Mouse (Mus musculus) gastrocnemius, postnatal 14 days (tissue): ENCODE measurements around the gene Plekhm1. TPM values are rescaled to one million over a fixed set of nuclear protein-coding genes. Genes with fewer than 3 reads are reported as not detected.
"Not testable (repeated sequence)": the region's sequence is repeated elsewhere in the genome, so short reads cannot be mapped to it uniquely, and the experiment has no call there.

Experiments used
- DNase-seq: peaks from one replicate; pipeline ENCODE4 v3.0.0; 2021; ENCODE audit warnings: mixed read lengths
- intact Hi-C: fragments of 180-260 bp; cut with DNase I; formaldehyde crosslinking; loops from one replicate; pipeline ENCODE4 v1.15.1; 2025; ENCODE audit warnings: low total_unique reads
- total RNA-seq, 2 experiments: library from RNA; stranded (reverse); gene quantifications; 2 replicates each; pipeline ENCODE4 v1.2.3; 2021

Gene Plekhm1
- total RNA-seq, 2 experiments from 2014 or later: 7.9 to 9.3 TPM

DNA sequence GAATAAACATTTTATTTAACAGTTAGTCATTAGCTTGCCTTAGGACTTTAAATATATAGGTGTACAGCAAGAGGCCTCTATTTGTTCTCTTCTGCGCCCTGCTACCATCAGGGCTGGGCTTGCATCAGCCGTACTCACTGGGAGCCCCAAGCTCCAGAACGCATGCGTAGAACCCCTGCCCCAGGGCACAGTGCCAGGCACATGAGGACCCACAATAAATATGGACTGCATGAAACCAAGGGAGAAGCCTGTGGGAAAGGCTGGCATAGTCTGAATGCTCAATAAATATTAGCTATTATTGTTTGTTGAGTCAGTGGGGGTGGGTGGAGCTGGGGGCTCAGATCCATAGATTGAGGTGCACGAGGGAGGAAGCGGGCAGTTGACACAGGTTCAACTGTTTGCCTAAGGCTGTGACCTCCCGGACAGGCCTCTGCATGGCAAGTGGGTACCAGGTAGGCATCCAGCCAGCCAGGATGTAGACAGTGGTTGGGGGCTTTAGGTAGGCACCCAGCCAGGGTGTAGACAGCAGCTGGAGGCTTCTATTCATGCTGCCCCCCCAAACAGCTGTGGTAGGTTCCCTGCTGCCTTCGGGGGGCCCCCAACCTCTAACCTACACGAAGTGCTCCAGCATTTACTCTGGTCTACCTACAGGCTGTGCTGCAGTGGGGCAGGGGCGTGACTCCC, 80.8 kb downstream of the Plekhm1 start:
- intact Hi-C loops: loop anchor here (10.0 kb wide), 1 partner anchor 223 kb away; no protein-coding TSS in a partner anchor

DNA sequence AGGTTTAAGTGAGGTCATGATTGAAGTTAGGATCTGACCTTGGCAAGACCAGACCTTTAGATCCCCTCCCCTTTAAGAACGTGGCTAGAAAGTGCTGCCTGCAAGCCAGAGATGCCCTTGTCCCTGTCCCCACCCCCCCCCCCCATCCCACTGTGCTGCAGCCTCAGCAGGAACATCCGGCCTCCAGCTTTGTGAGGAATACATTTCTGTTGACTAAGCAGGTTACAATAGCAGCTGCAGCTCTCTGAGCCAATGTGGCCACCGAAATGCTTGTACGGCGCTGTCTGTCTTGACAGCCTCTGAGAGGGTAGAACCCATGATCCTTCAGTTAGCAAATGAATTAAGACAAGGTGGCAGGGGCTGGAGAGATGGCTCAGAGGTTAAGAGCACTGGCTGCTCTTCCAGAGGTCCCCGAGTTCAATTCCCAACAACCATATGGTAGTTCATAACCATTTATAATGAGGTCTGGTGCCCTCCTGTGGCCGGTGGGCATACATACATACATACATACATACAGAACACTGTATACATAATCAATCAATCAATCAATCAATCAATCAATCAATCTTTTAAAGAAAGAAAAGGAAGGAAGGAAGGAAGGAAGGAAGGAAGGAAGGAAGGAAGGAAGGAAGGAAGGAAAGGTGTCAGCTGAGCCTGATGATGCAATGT, 81.7 kb downstream of the Plekhm1 start:
- DNase-seq: no peak
- intact Hi-C loops: loop anchor here (10.0 kb wide), 1 partner anchor 224 kb away; no protein-coding TSS in a partner anchor

More for the DNA sequence above, 80.8 kb downstream of the Plekhm1 start:
- no peak for DNase-seq

DNA sequence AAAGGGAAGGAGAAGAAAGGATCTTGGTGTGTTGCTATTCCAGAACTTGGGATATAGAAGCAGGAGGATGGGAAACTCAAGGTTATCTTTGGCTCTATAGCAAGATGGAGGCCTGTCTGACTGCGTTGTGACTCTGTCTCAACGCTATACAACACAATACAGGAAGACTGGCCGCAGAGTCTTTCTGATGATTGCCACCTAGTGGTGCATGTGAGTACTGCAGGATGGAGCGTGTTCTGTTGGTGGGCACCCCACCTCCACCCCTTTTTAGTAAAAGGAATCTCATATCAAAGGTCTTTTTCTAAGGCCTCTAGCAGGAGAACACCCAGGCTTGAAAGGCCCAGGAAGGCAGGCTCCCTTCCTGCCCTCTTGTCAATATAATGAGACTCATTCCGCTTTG, 85.5 kb downstream of the Plekhm1 start:
- DNase-seq: peak; percentile 73

DNA sequence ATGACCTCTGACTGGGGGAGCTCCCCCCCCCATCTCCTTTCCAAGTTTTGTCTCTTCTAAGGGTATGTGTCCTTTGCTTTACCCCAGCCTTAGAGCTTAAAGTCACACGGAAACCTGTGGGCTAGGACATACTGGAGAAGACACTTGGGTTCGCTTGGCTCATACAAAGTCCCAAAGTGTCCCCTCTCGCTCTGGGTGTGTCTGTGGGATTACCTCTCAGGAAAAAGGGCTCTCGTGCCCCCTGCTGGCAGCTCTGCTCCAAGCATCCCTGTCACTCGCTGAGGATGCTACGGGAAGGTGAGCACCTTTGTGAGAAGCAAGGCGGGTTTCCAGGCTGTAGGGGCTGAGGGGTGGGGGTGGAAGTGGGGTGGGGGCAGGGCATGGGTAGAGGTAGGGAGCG, 87.3 kb downstream of the Plekhm1 start:
- peak; percentile 74 for DNase-seq
- intact Hi-C loops: loop anchor here (5.0 kb wide), 1 partner anchor 153 kb away; the partner anchor contains the start of gene Fmnl1

More for the DNA sequence above, 85.5 kb downstream of the Plekhm1 start:
- intact Hi-C loops: loop anchor here (5.0 kb wide), 1 partner anchor 155 kb away; the partner anchor contains the start of gene Fmnl1

DNA sequence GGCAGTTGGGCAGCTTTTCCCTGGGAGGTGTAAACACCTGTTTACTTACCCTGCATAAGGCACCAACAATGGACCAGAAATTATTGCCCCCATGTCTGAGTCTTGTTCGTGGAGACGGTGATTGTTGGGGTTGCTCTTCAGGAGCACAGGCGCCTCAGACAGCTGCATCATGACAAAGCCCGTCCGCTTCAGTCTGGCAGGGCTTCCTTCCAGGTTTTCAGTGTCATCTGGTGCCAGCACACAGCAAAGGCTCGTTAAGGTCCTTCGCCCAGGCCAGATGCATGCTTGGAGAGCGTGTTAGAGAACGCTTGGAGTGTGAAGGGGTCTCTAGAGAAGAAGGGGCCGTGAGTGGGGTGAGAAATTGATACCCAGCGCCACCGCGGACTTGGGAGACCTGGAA, 87.8 kb downstream of the Plekhm1 start:
- peak; percentile 28 for DNase-seq
- intact Hi-C loops: loop anchor here (5.0 kb wide), 3 partner anchors 37 to 152 kb away; partner anchors contain the start of gene Fmnl1

DNA sequence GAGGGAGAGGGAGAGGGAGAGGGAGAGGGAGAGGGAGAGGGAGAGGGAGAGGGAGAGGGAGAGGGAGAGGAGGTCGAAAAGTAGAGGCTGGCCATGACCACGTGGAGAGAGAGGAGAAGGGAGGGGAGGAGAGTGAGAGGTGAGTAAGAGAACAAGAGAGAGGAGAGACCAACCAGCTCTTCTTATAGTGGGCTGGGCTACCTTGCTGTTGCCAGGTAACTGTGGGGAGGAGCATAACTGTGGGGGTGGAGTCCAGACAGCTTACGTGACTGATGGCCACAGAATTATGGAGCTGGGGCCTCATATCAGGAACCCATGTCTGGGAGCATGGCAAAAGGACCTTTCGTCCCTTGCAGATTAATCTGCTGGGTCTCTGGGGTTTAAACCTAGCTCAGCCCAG, 89.7 kb downstream of the Plekhm1 start:
- intact Hi-C loops: loop anchor here (5.0 kb wide), 2 partner anchors 36 to 91 kb away; no protein-coding TSS in a partner anchor
- DNase-seq: not testable (repeated sequence)

DNA sequence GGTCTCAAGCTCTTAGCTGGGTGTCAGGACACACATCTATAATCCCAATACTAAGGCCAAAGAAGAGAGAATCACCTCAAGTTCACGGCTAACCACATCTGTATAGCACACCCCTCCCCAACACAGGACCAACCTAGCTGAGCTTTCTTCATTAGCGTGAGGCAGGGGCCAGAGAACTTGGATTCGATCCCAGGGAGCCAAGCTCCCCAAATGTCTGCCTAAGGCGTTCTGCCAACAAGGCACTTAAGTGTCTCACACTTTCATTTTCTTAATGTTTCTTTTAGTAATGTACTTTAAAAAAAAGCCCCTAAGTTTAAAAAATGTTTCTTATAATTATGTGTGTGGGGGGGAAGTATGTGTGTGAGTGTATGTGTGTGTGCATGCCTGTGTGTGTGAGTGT, 91.8 kb downstream of the Plekhm1 start:
- DNase-seq: no peak
- intact Hi-C loops: loop anchor here (5.0 kb wide), 2 partner anchors 33 to 88 kb away; no protein-coding TSS in a partner anchor

DNA sequence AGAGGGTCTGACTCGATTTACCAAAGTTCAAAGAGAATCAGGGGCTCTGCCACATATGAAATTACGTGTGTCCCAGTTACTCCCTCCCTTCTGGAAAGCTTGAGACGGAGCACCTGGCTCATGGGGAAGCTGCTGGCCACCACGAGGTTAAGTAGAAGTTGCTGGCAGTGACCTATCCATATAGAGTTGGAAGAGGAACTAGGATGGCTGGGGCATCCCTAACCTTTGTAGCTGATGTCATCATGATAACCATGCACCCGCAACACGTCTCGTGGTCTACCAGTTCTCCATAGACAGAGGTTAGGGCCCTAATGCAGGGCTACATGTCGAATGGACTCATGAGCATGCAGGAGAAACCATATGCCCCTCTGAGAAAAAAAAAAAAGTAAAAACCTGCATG, 92.3 kb downstream of the Plekhm1 start:
- intact Hi-C loops: loop anchor here (5.0 kb wide), 2 partner anchors 33 to 88 kb away; no protein-coding TSS in a partner anchor
- DNase-seq: no peak

DNA sequence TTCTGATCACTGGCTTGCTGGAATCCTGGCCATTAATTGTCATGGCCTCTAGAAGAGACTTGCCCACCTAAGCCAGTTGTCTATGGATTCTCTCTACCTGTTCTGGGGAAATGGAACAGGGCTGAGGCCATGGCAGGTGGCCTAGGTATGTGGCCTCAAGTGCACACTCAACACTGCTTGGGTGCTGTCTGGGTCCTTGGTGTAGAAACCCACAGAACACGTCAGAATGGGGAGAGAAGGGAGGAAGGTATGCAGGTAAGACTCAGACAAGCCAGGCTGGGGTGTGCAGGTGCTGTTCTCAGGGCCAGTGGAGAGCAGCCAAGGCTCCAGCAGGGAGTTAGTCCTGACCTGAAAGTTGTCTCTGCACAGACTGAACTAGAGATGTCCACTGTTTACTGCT, 94.4 kb downstream of the Plekhm1 start:
- intact Hi-C loops: no loop called here
- no peak for DNase-seq

DNA sequence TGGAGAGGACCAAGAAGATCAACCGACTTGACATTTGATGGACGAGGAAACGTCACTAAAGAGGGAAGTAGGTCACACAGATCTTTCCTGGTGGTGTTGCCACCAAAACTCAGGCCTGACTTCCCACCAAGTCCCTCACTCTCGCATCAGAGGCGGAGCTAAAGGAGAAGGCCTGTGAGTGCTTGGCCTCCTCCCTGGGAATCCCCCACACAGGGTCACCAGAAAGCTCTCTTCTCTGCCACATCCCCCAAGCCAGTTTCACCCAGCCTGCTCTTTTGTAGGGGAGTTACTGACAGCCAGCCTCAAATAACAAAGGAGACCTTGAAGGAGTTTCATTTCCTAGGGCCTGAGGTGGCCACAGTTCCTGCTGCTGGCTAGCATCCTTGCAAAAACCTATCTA, 97.1 kb downstream of the Plekhm1 start:
- DNase-seq: no peak
- intact Hi-C loops: no loop called here

DNA sequence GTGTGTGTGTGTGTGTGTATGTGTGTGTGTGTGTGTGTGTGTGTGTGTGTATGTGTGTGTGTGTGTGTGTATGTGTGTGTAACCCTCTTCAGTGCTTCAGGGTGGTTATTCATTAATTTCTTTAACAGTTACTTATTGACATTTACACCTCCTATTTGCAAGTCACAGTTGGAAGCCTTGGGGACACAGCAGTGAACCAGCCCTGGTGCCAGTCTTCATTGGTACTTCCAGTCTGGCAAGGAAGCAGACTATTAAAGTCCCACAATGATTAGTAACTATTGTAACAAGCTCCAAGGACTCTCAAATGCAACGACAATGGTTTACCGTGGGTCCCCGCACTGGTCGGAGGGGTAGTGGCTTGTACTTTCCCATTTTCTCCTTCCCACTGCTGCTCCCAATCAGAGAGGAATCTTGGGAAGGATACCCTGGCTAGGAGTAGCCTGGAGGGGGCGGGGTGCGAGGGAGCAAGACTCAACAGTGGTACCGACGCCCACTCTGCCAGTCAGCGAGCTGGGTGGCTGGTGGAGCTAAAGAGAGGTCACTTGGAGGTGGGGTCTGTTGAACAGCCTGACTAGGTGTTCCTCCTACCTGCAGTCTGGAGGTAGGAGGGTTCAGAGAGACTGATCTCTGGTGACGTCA, 97.6 kb downstream of the Plekhm1 start:
- intact Hi-C loops: no loop called here
- DNase-seq: no peak

Other genes starting within 250 kb of the Plekhm1 start
- gene Fmnl1, start 241.6 kb downstream of the Plekhm1 start, total RNA-seq: 1 to 10 TPM; 6.7 to 7.3 TPM
- not detected for gene 1700023F06Rik, start 204.1 kb downstream of the Plekhm1 start, total RNA-seq
- not detected for gene Spata32, start 194.3 kb downstream of the Plekhm1 start, total RNA-seq
- 1 to 10 TPM; 2.2 to 2.3 TPM for gene Map3k14, start 145.2 kb downstream of the Plekhm1 start, total RNA-seq
- gene Arhgap27, start 49.0 kb downstream of the Plekhm1 start, total RNA-seq: 10 to 100 TPM in 1 of 2 experiments, 1 to 10 TPM in 1; 7.5 to 13.5 TPM
- gene Lrrc37a, start 91.9 kb upstream of the Plekhm1 start, total RNA-seq: not detected
- gene Gm884, start 208.5 kb upstream of the Plekhm1 start, total RNA-seq: not detected
- not detected for gene Lyzl6, start 226.2 kb upstream of the Plekhm1 start, total RNA-seq
- not detected for gene Rprml, start 236.9 kb upstream of the Plekhm1 start, total RNA-seq